Mouse (Mus musculus) CH12.LX (cell line): Measurements from ENCODE around the gene Cd81.

Experiments used
- CTCF ChIP-seq, 2 experiments: IDR thresholded peaks in 1 of 2; conservative IDR thresholded peaks in 1 of 2; 2 replicates each; pipeline ENCODE4 v1.5.1; 2011 to 2012; ENCODE audit warnings: low read depth in 2 of 2, low read length in 2 of 2, improper control_type of control experiment in 1 of 2, inconsistent platforms in 1 of 2, mild to moderate bottlenecking in 1 of 2, moderate library complexity in 1 of 2
- EP300 ChIP-seq: IDR thresholded peaks from 2 replicates; pipeline ENCODE4 v1.6.1; 2011; ENCODE audit warnings: low read length, improper control_type of control experiment
- MAX ChIP-seq: IDR thresholded peaks from 2 replicates; pipeline ENCODE4 v1.6.1; 2011; ENCODE audit warnings: low read length, improper control_type of control experiment
- MEF2A ChIP-seq: IDR thresholded peaks from 2 replicates; pipeline ENCODE4 v1.6.1; 2014; ENCODE audit warnings: low read depth, mild to moderate bottlenecking, inconsistent platforms, low read length, improper control_type of control experiment, borderline replicate concordance
- MXI1 ChIP-seq: IDR thresholded peaks from 2 replicates; pipeline ENCODE4 v1.6.1; 2011; ENCODE audit warnings: mild to moderate bottlenecking, low read depth, low read length, improper control_type of control experiment
- USF1 ChIP-seq: IDR thresholded peaks from 2 replicates; pipeline ENCODE4 v1.6.1; 2014; ENCODE audit warnings: low read depth, mild to moderate bottlenecking, inconsistent platforms, low read length, improper control_type of control experiment

- TF ChIP-seq MAX: peak; percentile 57; the same call in 1 of the 2 replicates
- TF ChIP-seq MEF2A: no peak
- no peak for TF ChIP-seq CTCF (conservative IDR thresholded peaks at IDR 0.05 in 1 of 2, IDR thresholded peaks at IDR 0.05 in 1 of 2; ENCODE audit: low read depth in 2 of 2, low read length in 2 of 2)
- TF ChIP-seq MXI1: peak; percentile 46; the same call in 1 of the 2 replicates
- TF ChIP-seq EP300: no peak
- no peak for TF ChIP-seq USF1
These were observed 1.5 kb downstream of the Cd81 start for GRCm38 (mm10) chr7:143053961-143054611.
